Comparison of ENCODE assay signal across 10 mouse cellular contexts in genomic region chr12:36041281-36041589, GRCm38 (mm10). TPM values are rescaled to one million over a fixed set of nuclear protein-coding genes. Genes with fewer than 3 reads are reported as not detected.
DNase-seq lines count a peak whose midpoint lies in the region; ATAC-seq and TF ChIP-seq lines count a peak whose summit lies in the region.
"Had no signal": no experiment of that assay in that cellular context is flagged by ENCODE, and none has a peak within 500 bp of the region (broad histone marks: within the 10 kb centered on the region; RNA-seq: fewer than 3 reads in every experiment).

No protein-coding gene starts in this region.

- TF ChIP-seq POLR2A in CH12.LX (IDR thresholded peaks at IDR 0.05; ENCODE audit: low read depth, low read length), result no peak

- DNase-seq in heart, embryonic 10.5 days (ENCODE audit: low spot score), result no peak
- no peak for DNase-seq in heart, postnatal 4 days
- DNase-seq in CH12.LX (ENCODE audit: extremely low read depth), result no peak
- no peak for DNase-seq in layer of hippocampus, adult 11-12 months (ENCODE audit: low spot score)
- no peak for DNase-seq in gastrocnemius, adult 8-10 months (ENCODE audit: low spot score in 2 of 2)
- DNase-seq in right cerebral cortex, postnatal 14 days, result no peak

- in situ Hi-C loops in CH12.LX (cut with MboI; ENCODE audit: low pct_ligation_motif_present, low pct_unique_long_range_greater_than_20kb, low sequenced_read_pairs), result no loop called here

- no peaks in the 10 kb centered on the region for H3K36me3 ChIP-seq in heart, embryonic 10.5 days
- no peaks in the 10 kb centered on the region for H3K36me3 ChIP-seq in CH12.LX (replicated peaks in 1 of 2; ENCODE audit: control insufficient read depth in 1 of 2, insufficient read depth in 1 of 2, low read length in 1 of 2)
- peaks cover 4% of the 10 kb centered on the region; the same call in 1 of the 2 replicates for H3K36me3 ChIP-seq in forebrain, embryonic 15.5 days
- H3K36me3 ChIP-seq in liver, embryonic 15.5 days (replicated peaks), result no peaks in the 10 kb centered on the region

- no peaks in the 10 kb centered on the region for H3K27me3 ChIP-seq in heart, embryonic 10.5 days (ENCODE audit: insufficient read depth, poor library complexity, severe bottlenecking)
- H3K27me3 ChIP-seq in CH12.LX (replicated peaks), result peaks cover 2% of the 10 kb centered on the region
- H3K27me3 ChIP-seq in forebrain, embryonic 15.5 days, result no peaks in the 10 kb centered on the region
- 0 out of 2 replicates have a peak, but pooled peaks cover 7% of the 10 kb centered on the region for H3K27me3 ChIP-seq in liver, embryonic 15.5 days

- dilution Hi-C loops in CH12.LX (cut with MboI; ENCODE audit: extremely low pct_ligation_motif_present, extremely low pct_unique_long_range_greater_than_20kb, low sequenced_read_pairs), result no loop called here

- TF ChIP-seq EP300 in CH12.LX (IDR thresholded peaks at IDR 0.05; ENCODE audit: low read length), result no peak

- TF ChIP-seq RAD21 in CH12.LX (IDR thresholded peaks at IDR 0.05; ENCODE audit: low read depth, low read length), result no peak

- H3K4me3 ChIP-seq in heart, embryonic 10.5 days, result peak overlapping the region; percentile 95
- peak overlapping the region; percentile 69 to 86 (median 80) for H3K4me3 ChIP-seq in CH12.LX (replicated peaks in 1 of 3; ENCODE audit: low read depth in 2 of 3, low read length in 2 of 3, poor library complexity in 1 of 3)
- H3K4me3 ChIP-seq in forebrain, embryonic 15.5 days, result peak overlapping the region; percentile 97
- H3K4me3 ChIP-seq in liver, embryonic 15.5 days (replicated peaks), result peak overlapping the region; percentile 76

- H3K27ac ChIP-seq in heart, embryonic 10.5 days, result no peak overlapping the region
- no peak overlapping the region for H3K27ac ChIP-seq in CH12.LX (ENCODE audit: insufficient read depth, low read depth)
- H3K27ac ChIP-seq in forebrain, embryonic 15.5 days (replicated peaks), result peak overlapping the region; percentile 93; the same call in 1 of the 2 replicates
- no peak overlapping the region for H3K27ac ChIP-seq in liver, embryonic 15.5 days (replicated peaks)

- WGBS in heart, embryonic 10.5 days, result 37% methylated on average over 4 of the region's 4 CpGs
- WGBS in forebrain, embryonic 15.5 days, result 37% methylated on average over 4 of the region's 4 CpGs
- WGBS in liver, embryonic 15.5 days (ENCODE audit: insufficient replicate concordance), result 26% methylated on average over 4 of the region's 4 CpGs

- H3K9ac ChIP-seq in CH12.LX (ENCODE audit: insufficient read depth, low read depth), result peak overlapping the region; percentile 64; the same call in 1 of the 2 replicates
- peak overlapping the region; percentile 99 for H3K9ac ChIP-seq in forebrain, embryonic 15.5 days (replicated peaks)
- no peak overlapping the region for H3K9ac ChIP-seq in liver, embryonic 15.5 days

- ATAC-seq in forebrain, embryonic 15.5 days (replicated peaks), result no peak
- no peak for ATAC-seq in liver, embryonic 15.5 days (ENCODE audit: insufficient read depth)

- no peaks in the 10 kb centered on the region for H3K9me3 ChIP-seq in heart, embryonic 10.5 days
- H3K9me3 ChIP-seq in CH12.LX (replicated peaks; ENCODE audit: low read length), result no peaks in the 10 kb centered on the region
- H3K9me3 ChIP-seq in forebrain, embryonic 15.5 days, result no peaks in the 10 kb centered on the region
- no peaks in the 10 kb centered on the region for H3K9me3 ChIP-seq in liver, embryonic 15.5 days (replicated peaks)

- peaks cover 16% of the 10 kb centered on the region for H3K4me1 ChIP-seq in heart, embryonic 10.5 days
- H3K4me1 ChIP-seq in CH12.LX (ENCODE audit: control insufficient read depth in 1 of 2, insufficient read depth in 2 of 2), result peaks cover 5 to 25% of the 10 kb centered on the region in 2 experiments
- H3K4me1 ChIP-seq in forebrain, embryonic 15.5 days, result peaks cover 25% of the 10 kb centered on the region
- peaks cover 36% of the 10 kb centered on the region for H3K4me1 ChIP-seq in liver, embryonic 15.5 days (replicated peaks)

- TF ChIP-seq CTCF in CH12.LX (conservative IDR thresholded peaks at IDR 0.05 in 1 of 2, IDR thresholded peaks at IDR 0.05 in 1 of 2; ENCODE audit: low read depth in 2 of 2, low read length in 2 of 2), result no peak

- peaks cover 2% of the 10 kb centered on the region for H3K79me2 ChIP-seq in CH12.LX (replicated peaks; ENCODE audit: control insufficient read depth, extremely low read depth, insufficient read depth, poor library complexity, severe bottlenecking)

- H3K4me2 ChIP-seq in CH12.LX (ENCODE audit: insufficient read depth, low read depth, poor library complexity, severe bottlenecking), result peak overlapping the region; percentile 60
- H3K4me2 ChIP-seq in forebrain, embryonic 15.5 days (replicated peaks), result peak overlapping the region; percentile 59
- H3K4me2 ChIP-seq in liver, embryonic 15.5 days, result peak overlapping the region; percentile 98

TF ChIP-seq in CH12.LX, 34 proteins besides CTCF, POLR2A, EP300 and RAD21:
- no peak for TF ChIP-seq MYC (IDR thresholded peaks at IDR 0.05; ENCODE audit: low read depth, low read length)
- TF ChIP-seq CHD2 (IDR thresholded peaks at IDR 0.05; ENCODE audit: low read length), result no peak
- 0 out of 2 replicates have a peak, but pooled peaks have one; percentile 45 for TF ChIP-seq CHD1 (IDR thresholded peaks at IDR 0.05; ENCODE audit: low read depth, low read length)
- TF ChIP-seq ZMIZ1 (IDR thresholded peaks at IDR 0.05; ENCODE audit: low read depth, low read length), result no peak
- no peak for TF ChIP-seq MAZ (IDR thresholded peaks at IDR 0.05; ENCODE audit: low read depth, low read length)
TF ChIP-seq in CH12.LX: peak in this region for 1.

RNA-seq across cellular contexts. Expression of gene Tspan13, which starts 1.1 kb away (rescaled TPM):
- polyA plus RNA-seq in heart, embryonic 10.5 days (2016; fragmentation: Nextera tagmentation; extraction: Ambion mirVana), result 72.7 and 75.8 TPM in 2 replicates
- total RNA-seq in heart, postnatal 4 days (2021), result 10 to 100 TPM; 53.1 to 59.6 TPM
- 20.8 and 28.9 TPM in 2 replicates for total RNA-seq in CH12.LX (2012; rRNA removed)
- total RNA-seq in CH12.LX (2014; rRNA removed), result 15.8 and 16.6 TPM in 2 replicates
- 17.4 and 18.6 TPM in 2 replicates for polyA plus RNA-seq in CH12.LX (2012; ENCODE audit: insufficient read length, low read depth)
- 308 and 312 TPM in 2 replicates for polyA plus RNA-seq in forebrain, embryonic 15.5 days (2015; fragmentation: Nextera tagmentation; extraction: Ambion mirVana)
- polyA plus RNA-seq in liver, embryonic 15.5 days (2015; fragmentation: Nextera tagmentation; extraction: Ambion mirVana), result 17.2 and 17.7 TPM in 2 replicates
- total RNA-seq in gastrocnemius, adult 8-10 months (2022), result 10 to 100 TPM; 17.7 to 24.5 (median 23.9) TPM

RNA-seq across cellular contexts. Expression of gene Agr2, which starts 48.5 kb away (rescaled TPM):
- polyA plus RNA-seq in heart, embryonic 10.5 days (2016; fragmentation: Nextera tagmentation; extraction: Ambion mirVana), result not detected in 2 replicates
- not detected for total RNA-seq in heart, postnatal 4 days (2021)
- total RNA-seq in CH12.LX (2012; rRNA removed), result not detected in 2 replicates
- not detected in 2 replicates for total RNA-seq in CH12.LX (2014; rRNA removed)
- not detected in 2 replicates for polyA plus RNA-seq in CH12.LX (2012; ENCODE audit: insufficient read length, low read depth)
- not detected in 2 replicates for polyA plus RNA-seq in forebrain, embryonic 15.5 days (2015; fragmentation: Nextera tagmentation; extraction: Ambion mirVana)
- 0.23 and 0.25 TPM in 2 replicates for polyA plus RNA-seq in liver, embryonic 15.5 days (2015; fragmentation: Nextera tagmentation; extraction: Ambion mirVana)
- total RNA-seq in gastrocnemius, adult 8-10 months (2022), result not detected
- total RNA-seq: hematopoietic stem cell, adult 5-6 weeks had no signal
- polyA plus RNA-seq: C2C12 had no signal
